Mouse (Mus musculus) intestine, embryonic 14.5 days (tissue): ENCODE measurements around the gene Gm10645. TPM values are rescaled to one million over a fixed set of nuclear protein-coding genes. Genes with fewer than 3 reads are reported as not detected.
A peak's percentile ranks its signal among the peaks of the same experiment; 100 is the strongest.

Experiments
- ATAC-seq: fragments of 200-750 bp; cut with Nextera tagmentation; replicated peaks from 2 replicates; pipeline ENCODE4 v1.8.0; 2017; ENCODE audit warnings: low read depth, moderate number of reproducible peaks, moderate TSS enrichment, moderate library complexity; ENCODE audit not compliant: low FRiP score, low TSS enrichment
- DNase-seq: peaks from one replicate; pipeline ENCODE4 v3.0.0-alpha.2; 2018; ENCODE audit warnings: low spot score
- H3K27ac ChIP-seq: fragments of 300-500 bp; sonication (generic); 2 replicates; pipeline ENCODE4 v1.5.1; 2014; ENCODE audit warnings: low read depth, mild to moderate bottlenecking, control low read depth
- H3K27me3 ChIP-seq: fragments of 300-500 bp; sonication (generic); replicated peaks from 2 replicates; pipeline ENCODE4 v1.6.1; 2014; ENCODE audit warnings: low read length, control low read depth; ENCODE audit not compliant: control insufficient read depth, insufficient read depth
- H3K36me3 ChIP-seq: fragments of 300-500 bp; sonication (generic); 2 replicates; pipeline ENCODE4 v1.6.1; 2014; ENCODE audit warnings: low read length, control low read depth; ENCODE audit not compliant: control insufficient read depth, insufficient read depth
- H3K4me1 ChIP-seq: fragments of 300-500 bp; sonication (generic); replicated peaks from 2 replicates; pipeline ENCODE4 v1.6.1; 2014; ENCODE audit warnings: low read length, control low read depth, mixed read lengths; ENCODE audit not compliant: control insufficient read depth, insufficient read depth
- H3K4me2 ChIP-seq: fragments of 300-500 bp; sonication (generic); 2 replicates; pipeline ENCODE4 v1.6.1; 2014; ENCODE audit warnings: low read length
- H3K4me3 ChIP-seq: fragments of 300-500 bp; sonication (generic); 2 replicates; pipeline ENCODE4 v1.5.1; 2014; ENCODE audit warnings: low read depth, low read length, control low read depth, mixed read lengths
- H3K9ac ChIP-seq: fragments of 300-500 bp; sonication (generic); 2 replicates; pipeline ENCODE4 v1.6.1; 2014; ENCODE audit warnings: mild to moderate bottlenecking, low read length
- H3K9me3 ChIP-seq: fragments of 300-500 bp; sonication (generic); 2 replicates; pipeline ENCODE4 v1.6.1; 2016; ENCODE audit warnings: low read length, control low read depth; ENCODE audit not compliant: control insufficient read depth
- WGBS: fragments of 180-500 bp; shearing (Covaris S2); extraction: QIAGEN DNeasy Blood & Tissue Kit; methylation state at CpG from one replicate; pipeline ENCODE4 v1.1.7; 2014; 5-methylcytosine and 5-hydroxymethylcytosine counted together
- polyA plus RNA-seq: library from polyadenylated mRNA; unstranded; fragments of >200 nt; fragmentation: Nextera tagmentation; extraction: Ambion mirVana; gene quantifications from 2 replicates; pipeline ENCODE4 v1.2.1, GENCODE M21; 2014

Gm10645 gene
- polyA plus RNA-seq, 1 experiment from 2014 or later, result 2.3 TPM

- H3K27me3 ChIP-seq, result no peaks in the 10 kb centered on the region
- no peak overlapping the region for H3K4me3 ChIP-seq
- H3K4me1 ChIP-seq, result peaks cover 10% of the 10 kb centered on the region
- no peaks in the 10 kb centered on the region for H3K36me3 ChIP-seq
- H3K4me2 ChIP-seq, result no peak overlapping the region
- DNase-seq (no peak), ATAC-seq (no peak)
- 77% methylated on average over 6 of the region's 6 CpGs for WGBS
- H3K9me3 ChIP-seq, result no peaks in the 10 kb centered on the region
- no peak overlapping the region for H3K9ac ChIP-seq
- H3K27ac ChIP-seq, result no peak overlapping the region
Observed at GRCm38 (mm10) chr8:83196088-83196487, 30.1 kb upstream of the Gm10645 start.

- no peaks in the 10 kb centered on the region for H3K9me3 ChIP-seq
Observed at GRCm38 (mm10) chr8:83189538-83190095, 23.6 kb upstream of the Gm10645 start.

GRCm38 (mm10) chr8:83187363-83187962 is 21.5 kb upstream of the Gm10645 start:
- H3K4me2 ChIP-seq, result no peak overlapping the region
- H3K4me3 ChIP-seq, result no peak overlapping the region
- no peaks in the 10 kb centered on the region for H3K36me3 ChIP-seq
- H3K4me1 ChIP-seq, result peaks cover 15% of the 10 kb centered on the region
- no peak for DNase-seq
- no peaks in the 10 kb centered on the region for H3K27me3 ChIP-seq
- no peaks in the 10 kb centered on the region for H3K9me3 ChIP-seq
- no peak for ATAC-seq
- H3K27ac ChIP-seq, result no peak overlapping the region
- 90% methylated on average over 10 of the region's 10 CpGs for WGBS
- H3K9ac ChIP-seq, result no peak overlapping the region

More at GRCm38 (mm10) chr8:83189538-83190095, 23.6 kb upstream of the Gm10645 start:
- Histone ChIP-seq H3K36me3 (no peaks in the 10 kb centered on the region), H3K4me3 (no peak overlapping the region), H3K27ac (peak overlapping the region; percentile 27; the same call in 1 of the 2 replicates), H3K4me2 (no peak overlapping the region), H3K4me1 (no peaks in the 10 kb centered on the region; the same call in 1 of the 2 replicates), H3K27me3 (no peaks in the 10 kb centered on the region), H3K9ac (no peak overlapping the region)
- DNase-seq, result no peak
- no peak; the same call in 1 of the 2 replicates for ATAC-seq
- 57% methylated on average over 4 of the region's 4 CpGs for WGBS

GRCm38 (mm10) chr8:83186376-83186775 is 20.4 kb upstream of the Gm10645 start:
- 0 out of 2 replicates have a peak, but pooled peaks have one; percentile 45 for ATAC-seq
- no peaks in the 10 kb centered on the region for H3K9me3 ChIP-seq
- H3K4me1 ChIP-seq, result peaks cover 25% of the 10 kb centered on the region
- H3K27ac ChIP-seq, result no peak overlapping the region
- H3K4me2 ChIP-seq, result no peak overlapping the region
- no peaks in the 10 kb centered on the region for H3K27me3 ChIP-seq
- 32% methylated on average over 6 of the region's 6 CpGs for WGBS
- H3K4me3 ChIP-seq, result no peak overlapping the region
- DNase-seq, result no peak
- no peak overlapping the region for H3K9ac ChIP-seq
- H3K36me3 ChIP-seq, result no peaks in the 10 kb centered on the region

GRCm38 (mm10) chr8:83182784-83183183 is 16.8 kb upstream of the Gm10645 start:
- Histone ChIP-seq H3K9me3 (no peaks in the 10 kb centered on the region), H3K36me3 (no peaks in the 10 kb centered on the region), H3K27me3 (no peaks in the 10 kb centered on the region), H3K27ac (peak overlapping the region; percentile 62), H3K4me2 (no peak overlapping the region), H3K4me3 (no peak overlapping the region), H3K4me1 (peaks cover 38% of the 10 kb centered on the region), H3K9ac (no peak overlapping the region)
- no peak for ATAC-seq
- 60% methylated on average over 5 of the region's 5 CpGs for WGBS
- no peak for DNase-seq

GRCm38 (mm10) chr8:83181851-83182482 is 16.0 kb upstream of the Gm10645 start:
- no peak overlapping the region for H3K4me3 ChIP-seq
- 35% methylated on average over 6 of the region's 6 CpGs for WGBS
- H3K9me3 ChIP-seq, result no peaks in the 10 kb centered on the region
- DNase-seq (no peak), ATAC-seq (no peak)
- H3K9ac ChIP-seq, result no peak overlapping the region
- H3K27ac ChIP-seq, result peak overlapping the region; percentile 62; the same call in 1 of the 2 replicates
- H3K36me3 ChIP-seq, result no peaks in the 10 kb centered on the region
- H3K4me2 ChIP-seq, result no peak overlapping the region
- H3K27me3 ChIP-seq, result no peaks in the 10 kb centered on the region
- H3K4me1 ChIP-seq, result peaks cover 46% of the 10 kb centered on the region

- Histone ChIP-seq H3K4me3 (no peak overlapping the region), H3K27me3 (no peaks in the 10 kb centered on the region), H3K27ac (peak overlapping the region; percentile 44), H3K9ac (no peak overlapping the region), H3K36me3 (no peaks in the 10 kb centered on the region), H3K4me2 (peak overlapping the region; percentile 25; the same call in 1 of the 2 replicates), H3K4me1 (peaks cover 42% of the 10 kb centered on the region), H3K9me3 (no peaks in the 10 kb centered on the region)
- 5% methylated on average over 9 of the region's 9 CpGs for WGBS
- ATAC-seq, result peak; percentile 44; the same call in 1 of the 2 replicates
- DNase-seq, result peak; percentile 73
Observed at GRCm38 (mm10) chr8:83178228-83178742, 12.3 kb upstream of the Gm10645 start.

GRCm38 (mm10) chr8:83177317-83178195 is 11.6 kb upstream of the Gm10645 start:
- Histone ChIP-seq H3K27ac (peak overlapping the region; percentile 44), H3K9ac (no peak overlapping the region), H3K36me3 (no peaks in the 10 kb centered on the region), H3K4me3 (no peak overlapping the region), H3K4me1 (peaks cover 35% of the 10 kb centered on the region), H3K9me3 (no peaks in the 10 kb centered on the region), H3K4me2 (peak overlapping the region; percentile 25; the same call in 1 of the 2 replicates), H3K27me3 (no peaks in the 10 kb centered on the region)
- no peak for DNase-seq
- ATAC-seq, result peak; percentile 21; the same call in 1 of the 2 replicates
- 21% methylated on average over 11 of the region's 11 CpGs for WGBS
